Mouse (Mus musculus): ENCODE data around the gene Mgst1. TPM values are rescaled to one million over a fixed set of nuclear protein-coding genes. Genes with fewer than 3 reads are reported as not detected.
A peak's percentile ranks its signal among the peaks of the same experiment; 100 is the strongest.

Mgst1 gene
- 277 and 278 TPM in 2 replicates for polyA plus RNA-seq (2015; fragmentation: Nextera tagmentation; extraction: Ambion mirVana)

GRCm38 (mm10) chr6:138139930-138140329 is at the start of gene Mgst1:
Gene Mgst1, plus strand, starts transcription at chr6:138140316.
- H3K4me1 ChIP-seq: peaks cover 30% of the 10 kb centered on the region
- ATAC-seq (ENCODE audit: borderline replicate concordance, extremely low read depth, low FRiP score, low TSS enrichment): no peak; the same call in 1 of the 2 replicates
- peak within 1 kb of the TSS; percentile 94 for H3K27ac ChIP-seq
- H3K4me2 ChIP-seq: peak within 1 kb of the TSS; percentile 73
- peak within 1 kb of the TSS; percentile 59 for H3K4me3 ChIP-seq
- WGBS: 0% methylated on average over 5 of the region's 5 CpGs
- H3K9me3 ChIP-seq: no peaks in the 10 kb centered on the region
- peak within 1 kb of the TSS; percentile 54 for H3K9ac ChIP-seq
- no peaks in the 10 kb centered on the region for H3K36me3 ChIP-seq
- no peaks in the 10 kb centered on the region for H3K27me3 ChIP-seq

DNA sequence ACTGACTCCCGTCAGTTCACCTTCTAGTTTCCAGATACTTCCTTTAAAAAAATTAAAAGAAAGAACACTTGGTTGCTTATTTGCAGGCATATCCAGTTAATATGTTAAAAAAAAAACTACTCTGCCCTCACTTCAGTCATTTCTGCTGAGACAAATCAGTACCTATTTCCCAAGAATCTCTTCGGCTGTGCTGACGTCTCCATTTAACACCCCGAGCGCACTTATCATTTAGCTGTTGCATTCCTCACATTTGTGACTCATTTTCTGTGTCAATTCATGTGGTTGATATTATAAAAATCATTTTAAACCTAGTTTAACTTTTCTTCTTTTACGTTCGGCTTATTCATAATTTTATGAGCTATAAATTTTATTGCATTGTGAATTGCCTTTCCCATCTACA is 47.7 kb upstream of the Mgst1 start:
- Histone ChIP-seq H3K4me2 (no peak overlapping the region), H3K9me3 (no peaks in the 10 kb centered on the region), H3K4me3 (no peak overlapping the region), H3K36me3 (no peaks in the 10 kb centered on the region), H3K27me3 (no peaks in the 10 kb centered on the region), H3K27ac (no peak overlapping the region), H3K4me1 (no peaks in the 10 kb centered on the region), H3K9ac (no peak overlapping the region)
- no peak for ATAC-seq (ENCODE audit: borderline replicate concordance, extremely low read depth, low FRiP score, low TSS enrichment)
- WGBS: 77% methylated on average over 7 of the region's 7 CpGs

DNA sequence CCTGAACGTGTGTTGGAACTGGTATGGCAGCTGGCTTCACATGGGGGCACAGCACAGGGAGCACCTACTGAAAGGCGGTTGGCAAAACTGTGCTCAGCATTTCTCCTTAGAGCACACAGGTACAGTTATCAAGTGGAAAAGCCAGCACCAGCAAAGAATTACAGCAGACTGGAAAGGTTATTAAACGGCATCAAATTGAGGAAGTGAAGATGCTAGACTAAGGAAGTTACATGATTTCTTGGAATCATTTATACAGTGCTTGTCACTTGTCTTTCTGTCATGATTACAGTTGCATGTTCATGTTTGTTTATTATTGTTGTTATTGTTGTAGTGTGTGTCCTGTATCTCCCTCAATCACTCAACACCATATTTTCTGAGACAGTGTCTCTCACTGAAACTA is 45.1 kb upstream of the Mgst1 start:
- no peaks in the 10 kb centered on the region for H3K4me1 ChIP-seq
- H3K4me2 ChIP-seq: no peak overlapping the region
- WGBS: 67% methylated on average over 3 of the region's 3 CpGs
- no peak for ATAC-seq (ENCODE audit: borderline replicate concordance, extremely low read depth, low FRiP score, low TSS enrichment)
- no peaks in the 10 kb centered on the region for H3K9me3 ChIP-seq
- H3K27ac ChIP-seq: no peak overlapping the region
- no peaks in the 10 kb centered on the region for H3K36me3 ChIP-seq
- H3K9ac ChIP-seq: no peak overlapping the region
- H3K27me3 ChIP-seq: no peaks in the 10 kb centered on the region
- no peak overlapping the region for H3K4me3 ChIP-seq

DNA sequence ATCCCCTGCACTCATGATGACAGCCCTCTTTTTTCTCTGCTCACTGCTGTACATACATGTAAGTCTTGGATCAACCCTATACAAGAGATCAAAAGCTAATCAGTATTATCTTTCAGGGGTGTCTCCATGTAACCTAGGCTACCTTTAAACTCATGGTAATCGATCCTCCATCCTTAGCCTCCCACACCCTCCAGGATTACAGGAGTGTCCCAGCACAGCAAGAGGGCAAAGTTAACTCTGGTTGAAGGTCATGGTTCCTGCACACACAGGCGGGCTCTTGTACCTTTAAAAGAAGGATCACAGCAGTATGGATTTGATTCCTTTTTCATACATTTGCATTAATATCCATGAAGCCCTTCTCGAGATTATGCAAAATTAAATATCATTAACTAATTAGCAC is 40.5 kb upstream of the Mgst1 start:
- Histone ChIP-seq H3K27ac (no peak overlapping the region), H3K27me3 (no peaks in the 10 kb centered on the region)
- WGBS: 80% methylated on average over 3 of the region's 3 CpGs

GRCm38 (mm10) chr6:138101843-138102242 is 38.3 kb upstream of the Mgst1 start:
- no peak overlapping the region for H3K4me2 ChIP-seq
- no peak overlapping the region for H3K4me3 ChIP-seq
- no peaks in the 10 kb centered on the region for H3K36me3 ChIP-seq
- H3K9ac ChIP-seq: no peak overlapping the region
- 91% methylated on average over 4 of the region's 4 CpGs for WGBS
- no peak overlapping the region for H3K27ac ChIP-seq
- no peaks in the 10 kb centered on the region for H3K27me3 ChIP-seq
- H3K4me1 ChIP-seq: no peaks in the 10 kb centered on the region
- no peaks in the 10 kb centered on the region for H3K9me3 ChIP-seq
- no peak; the same call in 1 of the 2 replicates for ATAC-seq (ENCODE audit: borderline replicate concordance, extremely low read depth, low FRiP score, low TSS enrichment)

More for the DNA sequence above, 40.5 kb upstream of the Mgst1 start:
- H3K4me2 ChIP-seq: no peak overlapping the region
- H3K9ac ChIP-seq: no peak overlapping the region
- H3K4me1 ChIP-seq: no peaks in the 10 kb centered on the region
- H3K4me3 ChIP-seq: no peak overlapping the region
- no peaks in the 10 kb centered on the region for H3K36me3 ChIP-seq
- H3K9me3 ChIP-seq: no peaks in the 10 kb centered on the region
- no peak for ATAC-seq (ENCODE audit: borderline replicate concordance, extremely low read depth, low FRiP score, low TSS enrichment)

- no peak overlapping the region for H3K27ac ChIP-seq
- no peak for ATAC-seq (ENCODE audit: borderline replicate concordance, extremely low read depth, low FRiP score, low TSS enrichment)
- H3K9ac ChIP-seq: no peak overlapping the region
- H3K27me3 ChIP-seq: no peaks in the 10 kb centered on the region
- no peaks in the 10 kb centered on the region for H3K36me3 ChIP-seq
- 60% methylated on average over 7 of the region's 7 CpGs for WGBS
- no peak overlapping the region for H3K4me3 ChIP-seq
- H3K4me2 ChIP-seq: no peak overlapping the region
- no peaks in the 10 kb centered on the region for H3K9me3 ChIP-seq
- H3K4me1 ChIP-seq: no peaks in the 10 kb centered on the region
These were observed 37.2 kb upstream of the Mgst1 start for GRCm38 (mm10) chr6:138102940-138103339.

- H3K9ac ChIP-seq: no peak overlapping the region
- no peak for ATAC-seq (ENCODE audit: borderline replicate concordance, extremely low read depth, low FRiP score, low TSS enrichment)
- H3K9me3 ChIP-seq: no peaks in the 10 kb centered on the region
- no peak overlapping the region for H3K4me3 ChIP-seq
- H3K27ac ChIP-seq: no peak overlapping the region
- no peak overlapping the region for H3K4me2 ChIP-seq
- H3K36me3 ChIP-seq: no peaks in the 10 kb centered on the region
- H3K27me3 ChIP-seq: no peaks in the 10 kb centered on the region
- H3K4me1 ChIP-seq: no peaks in the 10 kb centered on the region
These were observed 35.6 kb upstream of the Mgst1 start for GRCm38 (mm10) chr6:138104559-138104958.

- Histone ChIP-seq H3K36me3 (no peaks in the 10 kb centered on the region), H3K27ac (no peak overlapping the region), H3K9ac (no peak overlapping the region), H3K4me1 (no peaks in the 10 kb centered on the region), H3K27me3 (no peaks in the 10 kb centered on the region), H3K4me2 (no peak overlapping the region), H3K9me3 (no peaks in the 10 kb centered on the region), H3K4me3 (no peak overlapping the region)
- WGBS: 87% methylated on average over 3 of the region's 3 CpGs
- no peak for ATAC-seq (ENCODE audit: borderline replicate concordance, extremely low read depth, low FRiP score, low TSS enrichment)
These were observed 22.6 kb upstream of the Mgst1 start for GRCm38 (mm10) chr6:138117496-138117895.

DNA sequence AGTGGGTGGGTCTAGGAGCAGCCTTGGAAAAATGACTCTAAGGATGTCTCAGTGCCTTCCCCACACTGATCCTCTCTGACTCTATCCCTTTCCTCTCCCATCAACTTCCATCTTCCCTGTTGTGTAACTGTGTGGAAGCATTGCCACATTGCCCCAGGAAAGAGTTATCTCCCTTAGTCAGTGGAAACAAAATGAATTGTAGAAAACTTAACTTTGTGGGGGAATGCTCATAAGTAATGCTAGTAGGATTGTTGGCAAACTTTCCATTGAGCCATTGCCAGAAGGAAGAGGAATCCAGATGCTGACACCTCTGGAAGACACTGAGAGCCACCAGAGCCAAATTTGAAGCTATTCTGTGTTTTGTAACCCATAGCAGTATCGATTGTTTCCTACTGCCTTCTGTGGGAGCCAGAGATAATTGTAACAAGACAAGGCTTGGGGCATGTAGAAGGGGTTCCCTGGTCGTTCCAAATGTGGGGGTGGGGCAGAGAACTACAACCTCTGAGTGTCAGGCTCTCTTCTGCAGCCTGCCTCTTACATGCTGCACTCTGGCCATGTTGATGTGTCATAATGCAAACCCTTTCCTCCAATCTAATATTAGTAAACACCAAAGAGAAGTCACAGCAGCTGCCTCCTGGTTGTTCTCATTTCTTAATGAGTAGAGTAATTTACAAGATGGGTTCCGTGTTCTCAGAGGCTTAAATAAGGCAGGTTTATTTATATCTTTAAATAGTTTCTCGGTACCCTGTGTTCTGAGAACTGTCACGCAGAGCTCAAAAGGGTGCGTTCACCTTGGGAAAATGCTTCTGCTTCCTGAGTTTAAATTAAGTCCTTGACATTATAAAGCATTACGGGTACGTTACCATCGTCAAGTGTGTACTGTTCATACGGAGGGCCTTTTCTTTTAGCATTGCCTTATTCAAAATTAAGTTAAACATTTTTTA is 11.5 kb upstream of the Mgst1 start:
- H3K9me3 ChIP-seq: no peaks in the 10 kb centered on the region
- no peaks in the 10 kb centered on the region for H3K36me3 ChIP-seq
- no peak overlapping the region for H3K4me3 ChIP-seq
- no peak overlapping the region for H3K4me2 ChIP-seq
- peak; percentile 75; the same call in 1 of the 2 replicates for ATAC-seq (ENCODE audit: borderline replicate concordance, extremely low read depth, low FRiP score, low TSS enrichment)
- H3K4me1 ChIP-seq: no peaks in the 10 kb centered on the region
- WGBS: 61% methylated on average over 10 of the region's 10 CpGs
- no peaks in the 10 kb centered on the region for H3K27me3 ChIP-seq
- H3K9ac ChIP-seq: no peak overlapping the region
- no peak overlapping the region for H3K27ac ChIP-seq

GRCm38 (mm10) chr6:138130541-138130940 is 9.6 kb upstream of the Mgst1 start:
- Histone ChIP-seq H3K9ac (no peak overlapping the region), H3K27ac (no peak overlapping the region), H3K9me3 (no peaks in the 10 kb centered on the region), H3K36me3 (no peaks in the 10 kb centered on the region), H3K27me3 (no peaks in the 10 kb centered on the region), H3K4me3 (no peak overlapping the region), H3K4me2 (no peak overlapping the region), H3K4me1 (no peaks in the 10 kb centered on the region)
- 55% methylated on average over 3 of the region's 3 CpGs for WGBS
- no peak for ATAC-seq (ENCODE audit: borderline replicate concordance, extremely low read depth, low FRiP score, low TSS enrichment)

DNA sequence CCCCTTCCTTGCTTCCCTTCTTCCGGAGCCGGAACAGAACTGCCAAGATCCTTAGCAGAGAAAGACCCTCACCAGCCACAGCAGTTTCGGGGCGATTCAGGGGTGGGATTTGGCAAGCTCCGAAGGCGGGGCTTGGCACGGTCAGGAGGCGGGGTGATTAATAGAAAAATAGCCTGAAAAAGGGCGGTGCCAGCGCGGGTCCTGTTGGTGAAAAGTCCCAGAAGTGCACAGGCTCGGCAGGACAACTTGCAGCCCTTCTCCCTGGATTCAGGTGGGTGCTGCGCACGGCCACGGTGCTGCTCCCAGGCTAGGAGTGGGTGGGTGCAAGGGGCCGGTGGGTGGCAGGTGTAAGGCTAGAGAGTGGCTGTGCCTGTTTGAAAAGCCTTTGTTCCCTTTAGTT is 220 bp downstream of the Mgst1 start:
- under 1% methylated on average over 16 of the region's 16 CpGs for WGBS

GRCm38 (mm10) chr6:138141111-138141592 is 1.0 kb downstream of the Mgst1 start:
- peak overlapping the region; percentile 54; the same call in 1 of the 2 replicates for H3K9ac ChIP-seq
- no peaks in the 10 kb centered on the region for H3K27me3 ChIP-seq
- H3K4me3 ChIP-seq: peak overlapping the region; percentile 59
- ATAC-seq (ENCODE audit: borderline replicate concordance, extremely low read depth, low FRiP score, low TSS enrichment): peak; percentile 76
- H3K36me3 ChIP-seq: no peaks in the 10 kb centered on the region
- peak overlapping the region; percentile 94 for H3K27ac ChIP-seq
- H3K4me2 ChIP-seq: peak overlapping the region; percentile 73
- no peaks in the 10 kb centered on the region for H3K9me3 ChIP-seq
- H3K4me1 ChIP-seq: peaks cover 30% of the 10 kb centered on the region
- 22% methylated on average over 4 of the region's 4 CpGs for WGBS

More for the DNA sequence above, 220 bp downstream of the Mgst1 start:
- peak overlapping the region; percentile 73 for H3K4me2 ChIP-seq
- peak overlapping the region; percentile 94 for H3K27ac ChIP-seq
- H3K36me3 ChIP-seq: no peaks in the 10 kb centered on the region
- H3K9ac ChIP-seq: peak overlapping the region; percentile 54
- no peaks in the 10 kb centered on the region for H3K27me3 ChIP-seq
- peaks cover 30% of the 10 kb centered on the region for H3K4me1 ChIP-seq
- ATAC-seq (ENCODE audit: borderline replicate concordance, extremely low read depth, low FRiP score, low TSS enrichment): peak; percentile 66
- peak overlapping the region; percentile 59 for H3K4me3 ChIP-seq
- H3K9me3 ChIP-seq: no peaks in the 10 kb centered on the region
